Mouse (Mus musculus) kidney, postnatal 36 days (tissue): ENCODE measurements around the gene Bri3.
"Not testable (repeated sequence)": the region's sequence is repeated elsewhere in the genome, so short reads cannot be mapped to it uniquely, and the experiment has no call there.

Experiments
- DNase-seq, 2 experiments: peaks; one replicate each; pipeline ENCODE4 v3.0.0; 2021 to 2022; ENCODE audit warnings: mixed read lengths in 2 of 2

Bri3 gene

GRCm38 (mm10) chr5:144360346-144360745 is 116.1 kb downstream of the Bri3 start:
- DNase-seq, result peak; percentile 79 to 88

- no peak for DNase-seq
Measured at GRCm38 (mm10) chr5:144364680-144365357, 120.6 kb downstream of the Bri3 start.

GRCm38 (mm10) chr5:144366551-144366950 is 122.3 kb downstream of the Bri3 start:
- not testable (repeated sequence) for DNase-seq

DNA sequence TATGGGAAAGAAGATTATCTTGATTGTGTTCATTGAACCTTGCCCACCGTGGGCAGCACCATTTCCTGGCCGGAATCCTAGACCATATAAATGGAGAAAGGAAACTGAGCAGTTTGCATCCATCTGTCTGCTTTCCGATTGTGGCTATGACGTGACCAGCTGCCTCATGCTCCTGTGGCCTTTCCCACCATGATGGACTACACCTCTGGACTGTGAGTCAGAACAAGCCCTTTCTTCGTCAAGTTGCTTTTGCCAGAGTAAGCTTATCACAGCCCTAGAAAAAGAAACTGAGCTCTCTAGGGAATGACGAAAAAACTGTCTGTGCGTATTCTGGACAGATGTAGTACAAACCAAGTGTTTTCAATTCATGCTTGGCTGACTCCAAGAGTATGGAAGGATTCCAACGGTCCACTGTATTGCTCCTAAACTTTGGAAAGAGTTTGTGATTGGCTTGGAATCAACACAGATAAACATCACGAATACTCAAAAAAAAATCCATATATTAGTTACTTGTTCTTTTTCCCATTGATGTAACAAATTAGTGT is 124.5 kb downstream of the Bri3 start:
- DNase-seq, result peak in 1 of 2 experiments; percentile 25

DNA sequence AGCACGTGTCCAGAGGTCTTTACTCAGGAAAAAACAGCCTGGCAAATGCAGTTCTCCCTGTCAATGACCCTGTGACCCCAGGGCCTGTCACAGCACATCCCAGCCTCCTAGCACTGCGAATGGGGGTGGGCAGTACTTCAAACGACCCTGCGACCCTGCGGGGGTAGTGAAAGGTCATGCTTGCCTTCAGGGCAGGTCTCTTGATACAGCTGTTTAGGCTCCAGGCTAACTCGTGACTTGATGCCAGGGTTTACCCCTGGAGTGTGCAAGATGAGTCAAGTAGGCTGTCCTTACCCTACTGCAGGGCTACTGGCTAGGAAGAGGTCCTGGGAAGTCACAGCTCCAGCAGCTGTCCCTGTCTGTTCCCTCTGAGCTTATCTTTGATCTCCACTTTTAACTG is 126.7 kb downstream of the Bri3 start:
- DNase-seq, result no peak

DNA sequence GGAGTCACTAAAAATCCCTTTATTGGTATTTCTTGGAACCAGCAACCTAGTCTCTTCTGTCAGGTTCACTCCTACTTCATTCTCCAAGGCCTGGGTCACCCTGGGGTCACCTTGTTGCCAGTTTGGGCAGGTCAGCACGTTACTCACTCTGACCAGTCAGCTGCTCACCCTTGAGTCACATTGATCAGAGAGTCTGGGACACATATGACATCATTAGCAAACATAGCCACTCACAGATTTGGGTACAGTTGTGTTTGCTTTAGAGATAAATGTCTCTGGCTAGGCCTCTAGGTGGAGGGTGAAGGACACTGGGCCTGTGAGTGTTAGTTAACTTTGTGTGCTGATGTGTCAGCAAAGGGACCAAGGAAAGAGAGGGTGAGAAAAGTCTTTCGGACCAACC is 127.9 kb downstream of the Bri3 start:
- peak; percentile 17 to 22 for DNase-seq

DNA sequence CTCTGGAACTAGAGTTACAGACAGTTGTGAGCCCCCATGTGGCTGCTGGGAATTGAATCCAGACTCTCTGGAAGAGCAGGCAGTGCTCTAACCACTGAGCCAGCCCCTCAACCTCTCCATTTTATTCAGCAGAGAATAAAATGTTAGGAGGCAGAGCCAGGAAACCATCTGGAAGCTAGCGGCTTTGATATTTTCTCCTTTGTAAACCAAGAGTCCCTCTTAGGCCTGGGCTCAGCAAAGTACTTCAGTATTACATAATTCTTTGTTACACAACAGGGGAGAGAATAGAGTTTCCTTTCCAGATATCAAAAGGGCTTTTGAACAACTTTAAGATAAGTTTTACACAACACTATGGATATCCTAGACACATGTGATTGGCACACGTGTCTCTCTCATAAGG is 128.6 kb downstream of the Bri3 start:
- DNase-seq, result no peak

DNA sequence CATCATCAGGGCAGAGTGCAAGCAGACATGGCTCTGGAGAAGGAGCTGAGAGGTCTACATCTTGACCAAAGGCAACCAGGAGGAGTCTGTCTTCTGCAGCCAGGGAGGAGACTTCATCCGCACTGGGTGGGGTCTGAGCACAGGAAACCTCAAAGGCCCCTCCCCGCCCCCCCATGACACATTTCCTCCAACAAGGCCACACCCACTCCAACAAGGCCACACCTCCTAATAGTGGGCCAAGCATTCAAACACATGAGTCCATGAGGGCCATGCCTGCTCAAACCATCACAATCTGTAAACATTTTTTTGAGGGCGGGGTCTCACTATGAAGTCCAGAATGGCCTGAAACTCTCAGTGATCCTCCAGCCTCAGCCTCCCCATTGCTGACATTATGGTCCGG is 135.2 kb downstream of the Bri3 start:
- no peak for DNase-seq

DNA sequence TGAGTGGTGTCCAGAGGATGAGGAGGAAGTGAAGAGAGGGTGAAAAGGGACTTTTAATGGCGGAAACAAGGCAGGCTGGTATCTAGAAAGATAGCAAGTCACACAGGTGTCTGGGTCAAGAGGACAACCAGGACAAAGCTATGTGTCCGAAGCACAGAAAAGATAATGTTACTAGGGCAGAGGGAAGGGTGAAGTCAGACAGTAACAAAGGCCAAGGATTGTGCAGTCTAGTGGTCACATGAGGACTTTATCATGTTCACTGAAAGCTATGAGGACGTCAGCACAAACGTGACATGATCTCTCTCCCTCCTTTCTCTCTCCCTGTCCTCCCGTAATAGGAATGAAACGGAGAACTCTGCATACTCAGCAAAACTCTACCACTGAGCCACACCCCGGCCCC is 136.5 kb downstream of the Bri3 start:
- DNase-seq, result no peak

DNA sequence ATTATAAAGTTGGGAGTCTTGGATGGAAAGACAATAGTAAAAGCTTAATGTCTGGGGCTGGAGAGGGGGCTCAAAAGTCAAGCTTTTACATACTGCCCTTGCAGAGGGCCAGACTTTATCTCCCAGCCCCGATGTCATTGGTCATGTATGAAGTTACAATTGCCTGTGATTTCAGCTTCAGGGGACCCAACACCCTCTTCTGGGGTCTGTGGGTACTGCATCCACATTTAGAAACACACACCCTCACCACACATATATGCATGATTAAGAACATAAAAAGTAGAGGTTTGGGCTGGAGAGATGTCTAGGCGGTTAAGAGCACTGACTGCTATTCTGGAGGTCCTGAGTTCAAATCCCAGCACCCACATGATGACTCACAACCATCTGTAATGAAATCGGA is 137.5 kb downstream of the Bri3 start:
- DNase-seq, result peak in 1 of 2 experiments; percentile 57

DNA sequence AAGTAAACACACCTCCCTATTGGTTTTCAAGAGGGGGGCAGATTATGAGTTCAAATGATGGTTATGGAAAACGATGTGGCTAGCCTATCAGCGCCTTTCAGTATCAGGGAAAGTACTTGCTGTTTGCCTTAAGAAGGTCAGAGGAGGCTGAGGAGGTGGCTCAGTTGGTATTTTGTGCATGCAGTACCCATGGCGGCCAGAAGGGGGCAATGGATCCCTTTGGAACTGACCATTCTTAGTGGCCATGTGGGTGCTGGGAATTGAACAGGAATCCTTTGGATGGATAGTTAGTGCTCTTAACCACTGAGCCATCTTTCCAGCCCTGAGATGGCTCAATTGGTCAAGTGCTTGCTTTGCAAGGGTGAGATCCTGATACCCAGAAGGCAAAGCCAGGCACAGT is 139.7 kb downstream of the Bri3 start:
- DNase-seq, result no peak

DNA sequence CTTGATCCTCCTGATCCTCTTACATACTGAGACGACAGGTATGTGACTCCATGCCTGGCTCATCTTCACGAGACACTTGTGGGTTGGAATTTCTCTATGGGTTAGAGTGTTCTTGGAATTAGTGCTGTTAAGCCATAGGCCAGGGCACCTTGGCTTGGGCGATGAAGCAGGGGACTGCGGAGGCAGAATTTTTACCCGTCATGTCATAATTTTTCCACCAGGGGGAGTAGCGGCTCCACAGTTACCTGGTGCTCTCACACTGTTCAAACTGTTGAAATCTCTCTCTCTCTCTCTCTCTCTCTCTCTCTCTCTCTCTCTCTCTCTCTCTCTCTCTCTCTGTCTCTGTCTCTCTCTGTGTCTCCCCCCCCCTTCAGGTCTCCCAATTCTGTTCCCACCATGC is 143.6 kb downstream of the Bri3 start:
- DNase-seq, result peak; percentile 31 to 73

- no peak for DNase-seq
Measured at GRCm38 (mm10) chr5:144394142-144394541, 149.9 kb downstream of the Bri3 start.

DNA sequence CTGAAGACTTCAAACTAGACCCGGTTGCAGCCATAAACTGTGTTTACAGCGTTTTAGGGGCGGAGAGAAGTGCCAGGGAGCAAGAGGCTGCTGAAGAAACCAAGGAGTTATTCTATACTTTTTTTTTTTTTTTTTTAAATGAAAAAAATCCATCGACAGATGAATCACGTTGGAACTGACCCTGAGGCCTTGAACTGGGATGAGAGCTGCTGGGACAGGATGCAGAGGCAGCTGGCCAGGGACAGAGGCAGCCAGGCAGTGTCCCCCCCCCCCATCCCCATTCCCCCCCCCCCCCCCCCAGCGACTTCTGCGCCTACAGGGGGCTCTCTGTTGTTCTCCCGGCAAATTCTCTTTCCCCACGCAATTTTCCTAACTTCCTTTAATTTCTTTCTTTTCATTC is 153.3 kb downstream of the Bri3 start:
- DNase-seq, result no peak

DNA sequence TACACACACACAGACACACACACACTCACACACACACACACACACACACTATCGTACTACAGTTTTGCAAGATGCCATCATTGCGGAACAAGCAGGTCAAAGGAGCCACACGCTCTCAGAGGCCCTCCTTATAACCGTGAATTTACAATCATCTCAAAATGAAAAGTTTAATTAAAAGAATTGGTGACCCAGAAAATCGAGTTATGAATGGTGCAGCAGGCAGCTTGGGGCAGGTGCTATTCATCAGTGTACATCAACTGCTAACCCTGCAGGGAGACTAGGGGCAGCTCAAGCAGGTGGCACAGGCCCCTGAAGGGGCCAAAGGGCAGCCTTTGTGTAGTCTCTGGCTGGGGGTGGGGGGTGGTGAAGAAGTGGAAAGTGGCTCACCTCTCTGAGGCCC is 156.6 kb downstream of the Bri3 start:
- no peak for DNase-seq

DNA sequence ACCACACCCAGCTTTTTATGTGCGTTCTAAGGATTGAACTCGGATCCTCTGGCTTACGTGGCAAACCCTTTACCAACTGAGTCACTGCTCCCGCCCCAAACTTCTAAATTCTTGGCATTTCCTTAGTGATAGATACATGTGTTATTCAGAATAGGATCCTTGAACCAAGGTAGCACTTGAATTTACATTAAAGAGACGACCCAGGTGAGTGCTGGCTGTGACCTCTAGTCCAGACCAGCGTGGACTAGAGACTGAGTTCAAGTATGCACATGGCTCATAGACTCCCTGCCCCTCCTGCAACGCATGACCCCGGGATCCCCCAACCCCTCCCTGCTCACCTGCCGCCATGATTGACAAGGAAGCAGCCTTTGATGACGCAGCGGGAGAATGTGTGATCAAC is 162.0 kb downstream of the Bri3 start:
- no peak for DNase-seq

GRCm38 (mm10) chr5:144410666-144411065 is 166.4 kb downstream of the Bri3 start:
- no peak for DNase-seq

DNA sequence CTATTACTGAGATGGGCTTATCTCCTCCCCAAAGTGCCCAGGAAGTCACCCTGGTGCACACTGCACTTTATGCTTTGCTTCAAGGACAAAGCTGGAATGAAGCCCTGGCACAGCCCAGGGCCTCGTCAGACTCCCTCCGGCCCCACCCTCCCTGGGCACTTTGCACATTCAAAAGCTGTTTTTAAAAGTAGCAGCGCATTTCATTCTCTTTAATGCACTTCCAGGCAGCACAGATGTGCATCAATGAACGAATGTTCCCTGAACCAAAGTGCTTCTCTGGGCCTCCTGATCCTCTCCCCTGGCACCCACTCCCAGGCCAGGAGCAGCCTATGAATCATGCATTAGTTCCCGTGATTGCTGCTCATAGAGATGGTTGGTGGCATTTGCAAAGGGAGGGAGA is 167.5 kb downstream of the Bri3 start:
- DNase-seq, result no peak

- no peak for DNase-seq
Measured at GRCm38 (mm10) chr5:144412781-144413180, 168.5 kb downstream of the Bri3 start.

DNA sequence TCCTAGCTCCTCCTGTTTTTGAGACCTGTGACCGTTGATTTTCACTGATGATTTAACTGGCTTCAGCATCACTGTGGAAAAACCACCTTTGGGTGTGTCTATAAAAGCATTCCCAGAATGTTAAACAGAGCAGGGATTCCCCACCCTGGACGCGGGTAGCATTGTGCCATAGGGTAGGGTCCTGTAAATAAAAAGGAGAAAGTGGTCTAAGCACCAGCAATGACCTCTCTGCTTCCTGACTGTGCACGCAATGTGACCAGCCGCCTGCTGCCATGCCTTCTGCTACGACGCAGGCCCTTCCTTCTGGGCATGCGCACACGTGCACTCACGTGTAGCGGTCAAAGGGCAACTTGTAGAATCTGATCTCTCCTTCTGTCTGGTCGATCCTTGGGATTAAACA is 174.2 kb downstream of the Bri3 start:
- peak; percentile 5 to 44 for DNase-seq

DNA sequence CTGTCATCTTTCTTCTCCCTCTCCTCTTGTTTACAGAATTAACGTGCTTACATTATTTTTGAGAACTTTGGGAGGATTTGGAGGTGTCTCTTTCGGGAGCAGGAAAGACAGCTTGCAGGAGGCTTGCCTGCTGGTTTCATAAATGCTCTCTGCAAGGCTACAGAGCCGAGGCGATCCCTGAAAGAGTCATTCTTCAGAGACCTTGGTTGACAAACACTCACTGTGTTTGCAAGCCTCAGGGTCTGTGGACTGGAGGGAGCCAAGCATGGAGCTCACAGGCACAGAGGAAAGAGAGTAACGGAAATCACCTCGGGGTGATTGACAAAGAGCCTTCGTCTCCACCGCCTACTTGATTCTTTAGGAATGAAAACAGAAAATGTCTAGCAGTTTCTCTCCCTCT is 175.8 kb downstream of the Bri3 start:
- no peak for DNase-seq

GRCm38 (mm10) chr5:144426697-144427096 is 182.5 kb downstream of the Bri3 start:
- no peak for DNase-seq

- DNase-seq, result no peak
Measured at GRCm38 (mm10) chr5:144427861-144428260, 183.6 kb downstream of the Bri3 start.

DNA sequence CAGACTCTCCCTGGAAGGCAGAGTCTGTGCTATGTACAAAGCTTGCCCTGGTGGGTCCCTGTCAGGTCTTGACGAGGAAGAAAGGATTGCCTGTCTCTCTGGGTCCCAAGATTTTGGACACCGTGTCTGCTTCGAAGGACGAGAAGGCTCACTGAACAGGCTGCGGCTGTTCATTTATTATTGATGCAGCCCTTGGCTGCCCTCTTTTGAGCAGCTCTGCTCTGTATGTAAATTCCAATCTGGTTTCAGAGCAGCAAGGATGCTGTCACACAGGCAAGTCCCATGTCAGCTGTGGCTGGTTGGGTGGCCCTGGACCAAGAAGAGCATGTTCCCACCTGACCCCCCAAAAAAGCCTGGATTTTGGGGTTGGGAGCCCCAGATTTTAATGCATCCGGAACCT is 187.2 kb downstream of the Bri3 start:
- DNase-seq, result no peak
